Mouse (Mus musculus) stomach, embryonic 16.5 days (tissue): Measurements from ENCODE around the gene Arih1. TPM values are rescaled to one million over a fixed set of nuclear protein-coding genes. Genes with fewer than 3 reads are reported as not detected.
A peak's percentile ranks its signal among the peaks of the same experiment; 100 is the strongest.

Experiments
- ATAC-seq: fragments of 200-750 bp; cut with Nextera tagmentation; 2 replicates; pipeline ENCODE4 v1.8.0; 2017; ENCODE audit warnings: moderate number of reproducible peaks, moderate TSS enrichment; ENCODE audit not compliant: insufficient read depth, low FRiP score
- H3K27ac ChIP-seq: fragments of 300-500 bp; sonication (generic); 2 replicates; pipeline ENCODE4 v1.5.1; 2014; ENCODE audit warnings: low read length
- H3K27me3 ChIP-seq: fragments of 300-500 bp; sonication (generic); 2 replicates; pipeline ENCODE4 v1.6.1; 2014; ENCODE audit warnings: low read length, control low read depth, mixed read lengths; ENCODE audit not compliant: control insufficient read depth, insufficient read depth
- H3K36me3 ChIP-seq: fragments of 300-500 bp; sonication (generic); 2 replicates; pipeline ENCODE4 v1.6.1; 2014; ENCODE audit warnings: low read length; ENCODE audit not compliant: control insufficient read depth, insufficient read depth
- H3K4me1 ChIP-seq: fragments of 300-500 bp; sonication (generic); 2 replicates; pipeline ENCODE4 v1.6.1; 2014; ENCODE audit warnings: low read length, control low read depth, mixed read lengths; ENCODE audit not compliant: control insufficient read depth, insufficient read depth
- H3K4me2 ChIP-seq: fragments of 300-500 bp; sonication (generic); 2 replicates; pipeline ENCODE4 v1.6.1; 2014; ENCODE audit warnings: low read depth, low read length, mixed read lengths
- H3K4me3 ChIP-seq: fragments of 300-500 bp; sonication (generic); replicated peaks from 2 replicates; pipeline ENCODE4 v1.5.1; 2014; ENCODE audit warnings: mild to moderate bottlenecking, low read length
- H3K9ac ChIP-seq: fragments of 300-500 bp; sonication (generic); 2 replicates; pipeline ENCODE4 v1.6.1; 2014; ENCODE audit warnings: low read length
- H3K9me3 ChIP-seq: fragments of 300-500 bp; sonication (generic); replicated peaks from 2 replicates; pipeline ENCODE4 v1.6.1; 2016; ENCODE audit warnings: low read length, control low read depth; ENCODE audit not compliant: control insufficient read depth
- WGBS: fragments of 180-500 bp; shearing (Covaris S2); extraction: QIAGEN DNeasy Blood & Tissue Kit; methylation state at CpG from one replicate; pipeline ENCODE4 v1.1.7; 2014; 5-methylcytosine and 5-hydroxymethylcytosine counted together
- polyA plus RNA-seq: library from polyadenylated mRNA; unstranded; fragments of >200 nt; fragmentation: Nextera tagmentation; extraction: Ambion mirVana; gene quantifications from 2 replicates; pipeline ENCODE4 v1.2.1, GENCODE M21; 2015

Arih1 gene
- polyA plus RNA-seq, 1 experiment from 2014 or later: 12.3 TPM

GRCm38 (mm10) chr9:59455404-59456068 lies 30.9 kb downstream of the Arih1 start:
- Histone ChIP-seq H3K4me1 (peaks cover 3% of the 10 kb centered on the region), H3K27me3 (no peaks in the 10 kb centered on the region), H3K9me3 (no peaks in the 10 kb centered on the region), H3K27ac (no peak overlapping the region), H3K9ac (no peak overlapping the region), H3K4me2 (no peak overlapping the region), H3K4me3 (no peak overlapping the region), H3K36me3 (no peaks in the 10 kb centered on the region)
- ATAC-seq: peak; percentile 75; the same call in 1 of the 2 replicates
- WGBS: 60% methylated on average over 3 of the region's 3 CpGs

GRCm38 (mm10) chr9:59433729-59434128 lies 52.7 kb downstream of the Arih1 start:
- Histone ChIP-seq H3K4me2 (no peak overlapping the region), H3K4me1 (no peaks in the 10 kb centered on the region), H3K36me3 (peaks cover 10% of the 10 kb centered on the region; the same call in 1 of the 2 replicates), H3K4me3 (no peak overlapping the region), H3K9ac (no peak overlapping the region), H3K27me3 (no peaks in the 10 kb centered on the region), H3K27ac (no peak overlapping the region), H3K9me3 (no peaks in the 10 kb centered on the region)
- ATAC-seq: no peak
- 90% methylated on average over 1 of the region's 1 CpGs for WGBS

- H3K27ac ChIP-seq: no peak overlapping the region
- no peaks in the 10 kb centered on the region for H3K9me3 ChIP-seq
- no peaks in the 10 kb centered on the region for H3K27me3 ChIP-seq
- H3K4me1 ChIP-seq: no peaks in the 10 kb centered on the region
- no peak overlapping the region for H3K4me3 ChIP-seq
- 98% methylated on average over 2 of the region's 2 CpGs for WGBS
- no peak for ATAC-seq
- peaks cover 8% of the 10 kb centered on the region; the same call in 1 of the 2 replicates for H3K36me3 ChIP-seq
- H3K4me2 ChIP-seq: no peak overlapping the region
- no peak overlapping the region for H3K9ac ChIP-seq
Measured at GRCm38 (mm10) chr9:59431626-59432025, 54.8 kb downstream of the Arih1 start.

- Histone ChIP-seq H3K4me3 (no peak overlapping the region), H3K4me1 (no peaks in the 10 kb centered on the region), H3K4me2 (no peak overlapping the region), H3K27ac (no peak overlapping the region), H3K9me3 (no peaks in the 10 kb centered on the region), H3K27me3 (no peaks in the 10 kb centered on the region), H3K36me3 (no peaks in the 10 kb centered on the region), H3K9ac (no peak overlapping the region)
- no peak for ATAC-seq
- WGBS: 84% methylated on average over 6 of the region's 6 CpGs
Measured at GRCm38 (mm10) chr9:59420487-59420886, 65.9 kb downstream of the Arih1 start.

GRCm38 (mm10) chr9:59407271-59407670 lies 79.1 kb downstream of the Arih1 start:
- H3K27me3 ChIP-seq: no peaks in the 10 kb centered on the region
- no peak overlapping the region for H3K9ac ChIP-seq
- ATAC-seq: no peak
- H3K36me3 ChIP-seq: peaks cover 6% of the 10 kb centered on the region; the same call in 1 of the 2 replicates
- H3K4me2 ChIP-seq: no peak overlapping the region
- 97% methylated on average over 1 of the region's 1 CpGs for WGBS
- no peak overlapping the region for H3K27ac ChIP-seq
- H3K4me3 ChIP-seq: no peak overlapping the region
- H3K4me1 ChIP-seq: no peaks in the 10 kb centered on the region
- no peaks in the 10 kb centered on the region for H3K9me3 ChIP-seq

GRCm38 (mm10) chr9:59389086-59389485 lies 97.3 kb downstream of the Arih1 start:
- H3K4me3 ChIP-seq: no peak overlapping the region
- no peaks in the 10 kb centered on the region for H3K4me1 ChIP-seq
- H3K9ac ChIP-seq: no peak overlapping the region
- 84% methylated on average over 4 of the region's 4 CpGs for WGBS
- H3K27me3 ChIP-seq: no peaks in the 10 kb centered on the region
- peaks cover 24% of the 10 kb centered on the region for H3K36me3 ChIP-seq
- no peaks in the 10 kb centered on the region for H3K9me3 ChIP-seq
- no peak overlapping the region for H3K4me2 ChIP-seq
- H3K27ac ChIP-seq: no peak overlapping the region
- no peak for ATAC-seq

GRCm38 (mm10) chr9:59388311-59388710 lies 98.1 kb downstream of the Arih1 start:
- WGBS: 68% methylated on average over 1 of the region's 1 CpGs

GRCm38 (mm10) chr9:59387461-59387860 lies 99.0 kb downstream of the Arih1 start:
- H3K4me1 ChIP-seq: no peaks in the 10 kb centered on the region
- H3K27me3 ChIP-seq: no peaks in the 10 kb centered on the region
- H3K9ac ChIP-seq: no peak overlapping the region
- H3K4me2 ChIP-seq: no peak overlapping the region
- ATAC-seq: no peak
- peaks cover 13% of the 10 kb centered on the region; the same call in 1 of the 2 replicates for H3K36me3 ChIP-seq
- WGBS: 61% methylated on average over 3 of the region's 3 CpGs
- no peak overlapping the region for H3K4me3 ChIP-seq
- H3K9me3 ChIP-seq: no peaks in the 10 kb centered on the region
- no peak overlapping the region for H3K27ac ChIP-seq

More at GRCm38 (mm10) chr9:59388311-59388710, 98.1 kb downstream of the Arih1 start:
- no peaks in the 10 kb centered on the region for H3K9me3 ChIP-seq
- H3K36me3 ChIP-seq: peaks cover 19% of the 10 kb centered on the region
- ATAC-seq: no peak
- H3K9ac ChIP-seq: no peak overlapping the region
- H3K4me3 ChIP-seq: no peak overlapping the region
- H3K27ac ChIP-seq: no peak overlapping the region
- no peaks in the 10 kb centered on the region for H3K4me1 ChIP-seq
- no peaks in the 10 kb centered on the region for H3K27me3 ChIP-seq
- no peak overlapping the region for H3K4me2 ChIP-seq

- no peak for ATAC-seq
- Histone ChIP-seq H3K4me3 (no peak overlapping the region), H3K4me2 (no peak overlapping the region), H3K27me3 (no peaks in the 10 kb centered on the region), H3K9ac (no peak overlapping the region), H3K27ac (no peak overlapping the region), H3K9me3 (no peaks in the 10 kb centered on the region), H3K4me1 (no peaks in the 10 kb centered on the region), H3K36me3 (no peaks in the 10 kb centered on the region)
- 88% methylated on average over 15 of the region's 15 CpGs for WGBS
Measured at GRCm38 (mm10) chr9:59375626-59376025, 110.8 kb downstream of the Arih1 start.
